Mouse (Mus musculus): ENCODE results near the gene Chgb. TPM values are rescaled to one million over a fixed set of nuclear protein-coding genes. Genes with fewer than 3 reads are reported as not detected.

Gene Chgb
- polyA plus RNA-seq, 1 experiment: 330 TPM

- Histone ChIP-seq H3K27ac (ENCODE audit: insufficient read depth, low read length) (peak overlapping the region; percentile 91), H3K4me1 (ENCODE audit: control insufficient read depth, insufficient read depth, low read length) (peaks cover 40% of the 10 kb centered on the region), H3K27me3 (ENCODE audit: control insufficient read depth, insufficient read depth, low read length) (no peaks in the 10 kb centered on the region), H3K4me3 (replicated peaks; ENCODE audit: insufficient read depth, low read depth, low read length) (no peak overlapping the region)
- TF ChIP-seq CTCF (IDR thresholded peaks at IDR 0.05; ENCODE audit: borderline replicate concordance, insufficient read depth, low read depth, low read length): no peak
- TF ChIP-seq POLR2A (IDR thresholded peaks at IDR 0.05; ENCODE audit: borderline replicate concordance, insufficient read depth, low read length): no peak
- peak; percentile 68 to 84 for DNase-seq
Measured at GRCm38 (mm10) chr2:132750726-132751125, 30.4 kb upstream of the Chgb start.

DNA sequence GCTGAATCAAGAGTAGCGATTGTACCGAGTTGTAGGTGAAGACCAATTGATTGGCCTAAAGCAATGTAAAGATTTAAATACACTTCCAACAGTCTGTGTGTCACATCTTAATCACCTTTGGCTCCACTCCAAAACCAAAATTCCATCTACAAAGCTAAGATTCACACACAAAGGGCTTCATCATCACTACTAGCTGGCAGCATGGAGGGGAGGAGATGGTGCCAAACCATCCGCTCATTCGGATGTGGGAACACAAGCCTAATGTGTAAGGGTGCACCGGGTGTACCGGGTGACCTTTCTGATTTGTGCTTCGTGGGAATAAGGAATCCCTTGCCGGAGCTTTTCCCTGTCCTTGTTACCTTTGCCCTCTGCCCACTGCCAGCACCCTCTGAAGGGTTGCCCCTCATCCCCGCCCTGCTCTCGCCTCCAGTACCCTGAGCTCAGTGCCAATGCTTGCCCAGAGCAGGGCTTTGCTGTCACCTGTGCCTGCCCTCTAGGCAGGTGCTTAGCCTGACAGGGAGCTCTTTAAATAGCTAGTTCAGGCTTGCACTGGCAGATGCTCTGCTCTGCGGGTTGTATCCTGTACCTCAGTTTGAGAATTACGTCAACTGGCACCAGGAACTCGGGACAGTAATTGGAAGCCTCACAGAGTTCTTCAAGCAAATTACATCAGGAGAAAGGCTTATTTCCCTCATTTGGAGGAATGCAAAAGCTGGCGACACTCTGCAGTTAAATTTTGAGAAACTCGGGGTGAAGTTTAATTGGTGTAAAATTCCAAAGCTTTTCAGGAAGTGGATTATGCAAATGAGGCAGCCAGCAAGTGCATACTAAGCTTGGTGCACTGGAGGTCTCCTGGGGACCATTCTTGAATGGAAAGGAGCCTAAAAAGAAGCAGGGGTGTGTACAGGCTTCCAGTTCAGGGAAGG, 29.7 kb upstream of the Chgb start:
- peaks cover 36% of the 10 kb centered on the region for H3K4me1 ChIP-seq (ENCODE audit: control insufficient read depth, insufficient read depth, low read length)
- H3K27ac ChIP-seq (ENCODE audit: insufficient read depth, low read length): peak overlapping the region; percentile 92
- WGBS: 7% methylated on average over 15 of the region's 15 CpGs
- peak; percentile 62; the same call in 1 of the 2 replicates for TF ChIP-seq POLR2A (IDR thresholded peaks at IDR 0.05; ENCODE audit: borderline replicate concordance, insufficient read depth, low read length)
- no peak for TF ChIP-seq CTCF (IDR thresholded peaks at IDR 0.05; ENCODE audit: borderline replicate concordance, insufficient read depth, low read depth, low read length)
- H3K4me3 ChIP-seq (replicated peaks; ENCODE audit: insufficient read depth, low read depth, low read length): peak overlapping the region; percentile 16
- H3K27me3 ChIP-seq (ENCODE audit: control insufficient read depth, insufficient read depth, low read length): no peaks in the 10 kb centered on the region
- peak; percentile 93 to 99 for DNase-seq

GRCm38 (mm10) chr2:132752398-132752797, 28.7 kb upstream of the Chgb start:
- Histone ChIP-seq H3K4me3 (replicated peaks; ENCODE audit: insufficient read depth, low read depth, low read length) (no peak overlapping the region), H3K27ac (ENCODE audit: insufficient read depth, low read length) (peak overlapping the region; percentile 71), H3K27me3 (ENCODE audit: control insufficient read depth, insufficient read depth, low read length) (no peaks in the 10 kb centered on the region), H3K4me1 (ENCODE audit: control insufficient read depth, insufficient read depth, low read length) (peaks cover 36% of the 10 kb centered on the region)
- TF ChIP-seq CTCF (IDR thresholded peaks at IDR 0.05; ENCODE audit: borderline replicate concordance, insufficient read depth, low read depth, low read length): no peak
- TF ChIP-seq POLR2A (IDR thresholded peaks at IDR 0.05; ENCODE audit: borderline replicate concordance, insufficient read depth, low read length): no peak
- DNase-seq: peak in 1 of 2 experiments; percentile 45
- 11% methylated on average over 2 of the region's 2 CpGs for WGBS

DNA sequence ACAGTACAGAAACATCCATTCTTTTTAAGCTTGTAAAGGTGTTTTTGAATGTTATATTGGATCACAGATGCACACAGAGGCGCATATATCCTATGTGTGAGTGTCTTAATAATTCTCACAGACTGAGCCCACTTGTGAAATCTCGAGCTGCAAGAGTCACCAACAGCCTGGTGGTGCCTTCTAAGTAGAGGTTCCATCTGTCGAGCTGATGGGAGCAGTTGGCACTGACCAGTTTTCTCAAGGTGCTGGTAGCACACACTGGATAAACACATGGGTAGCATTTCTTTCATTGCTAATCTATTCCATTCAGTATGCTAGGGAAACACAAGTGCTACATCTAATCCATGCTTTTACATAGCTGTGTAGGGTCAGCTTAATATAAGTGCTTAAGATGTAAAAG, 27.9 kb upstream of the Chgb start:
- peak; percentile 54 to 74 for DNase-seq
- Histone ChIP-seq H3K27ac (ENCODE audit: insufficient read depth, low read length) (peak overlapping the region; percentile 71; the same call in 1 of the 2 replicates), H3K4me3 (replicated peaks; ENCODE audit: insufficient read depth, low read depth, low read length) (no peak overlapping the region), H3K27me3 (ENCODE audit: control insufficient read depth, insufficient read depth, low read length) (no peaks in the 10 kb centered on the region), H3K4me1 (ENCODE audit: control insufficient read depth, insufficient read depth, low read length) (peaks cover 36% of the 10 kb centered on the region)
- WGBS: 16% methylated on average over 3 of the region's 3 CpGs
- TF ChIP-seq CTCF (IDR thresholded peaks at IDR 0.05; ENCODE audit: borderline replicate concordance, insufficient read depth, low read depth, low read length): no peak
- TF ChIP-seq POLR2A (IDR thresholded peaks at IDR 0.05; ENCODE audit: borderline replicate concordance, insufficient read depth, low read length): no peak

DNA sequence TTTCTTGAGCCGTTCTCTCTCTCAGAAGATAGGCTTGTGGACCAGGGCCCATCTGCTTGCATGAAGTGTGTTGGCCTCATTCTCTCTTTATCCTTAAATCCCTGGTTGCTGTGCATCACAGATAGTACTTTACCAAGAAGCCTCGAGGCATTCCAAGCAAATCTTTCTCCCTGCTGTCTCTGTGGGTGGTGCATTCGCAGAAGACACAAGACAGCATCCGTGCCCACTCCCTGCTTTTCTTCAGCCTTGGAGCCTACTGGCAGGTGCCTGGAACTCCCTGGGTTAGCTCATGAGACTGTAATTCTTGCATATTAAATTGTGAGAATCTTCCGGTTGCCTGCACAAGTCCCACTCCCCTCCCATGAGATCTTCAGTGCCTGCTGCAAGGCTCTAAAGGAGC, 23.2 kb upstream of the Chgb start:
- Histone ChIP-seq H3K27me3 (ENCODE audit: control insufficient read depth, insufficient read depth, low read length) (no peaks in the 10 kb centered on the region), H3K27ac (ENCODE audit: insufficient read depth, low read length) (no peak overlapping the region)
- 42% methylated on average over 5 of the region's 5 CpGs for WGBS

DNA sequence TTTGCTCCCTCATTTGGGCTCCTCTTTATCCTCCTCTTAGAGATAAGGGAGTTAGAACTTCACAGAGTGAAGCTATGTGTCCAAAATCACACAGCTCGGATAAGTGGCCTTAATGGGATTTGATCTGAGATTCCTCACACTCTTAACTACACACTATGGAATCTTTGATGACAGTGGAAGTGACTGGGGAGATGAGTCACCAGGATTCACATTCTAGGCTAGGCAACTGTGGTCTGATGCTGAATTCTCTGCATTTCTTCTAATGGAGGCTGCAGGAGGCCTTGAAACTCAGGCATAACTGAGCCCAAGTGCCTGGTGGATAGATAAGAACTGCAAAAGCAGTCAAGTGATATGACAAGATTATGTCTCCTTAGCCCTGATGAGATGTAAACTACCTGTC, 10.3 kb upstream of the Chgb start:
- Histone ChIP-seq H3K27ac (ENCODE audit: insufficient read depth, low read length) (no peak overlapping the region), H3K4me1 (ENCODE audit: control insufficient read depth, insufficient read depth, low read length) (no peaks in the 10 kb centered on the region), H3K27me3 (ENCODE audit: control insufficient read depth, insufficient read depth, low read length) (no peaks in the 10 kb centered on the region), H3K4me3 (replicated peaks; ENCODE audit: insufficient read depth, low read depth, low read length) (no peak overlapping the region)
- DNase-seq: no peak
- WGBS: 90% methylated on average over 1 of the region's 1 CpGs
- no peak for TF ChIP-seq POLR2A (IDR thresholded peaks at IDR 0.05; ENCODE audit: borderline replicate concordance, insufficient read depth, low read length)

More for the DNA sequence above, 23.2 kb upstream of the Chgb start:
- no peak for TF ChIP-seq POLR2A (IDR thresholded peaks at IDR 0.05; ENCODE audit: borderline replicate concordance, insufficient read depth, low read length)
- no peak for TF ChIP-seq CTCF (IDR thresholded peaks at IDR 0.05; ENCODE audit: borderline replicate concordance, insufficient read depth, low read depth, low read length)
- no peak overlapping the region for H3K4me3 ChIP-seq (replicated peaks; ENCODE audit: insufficient read depth, low read depth, low read length)
- peaks cover 9% of the 10 kb centered on the region; the same call in 1 of the 2 replicates for H3K4me1 ChIP-seq (ENCODE audit: control insufficient read depth, insufficient read depth, low read length)
- DNase-seq: no peak

DNA sequence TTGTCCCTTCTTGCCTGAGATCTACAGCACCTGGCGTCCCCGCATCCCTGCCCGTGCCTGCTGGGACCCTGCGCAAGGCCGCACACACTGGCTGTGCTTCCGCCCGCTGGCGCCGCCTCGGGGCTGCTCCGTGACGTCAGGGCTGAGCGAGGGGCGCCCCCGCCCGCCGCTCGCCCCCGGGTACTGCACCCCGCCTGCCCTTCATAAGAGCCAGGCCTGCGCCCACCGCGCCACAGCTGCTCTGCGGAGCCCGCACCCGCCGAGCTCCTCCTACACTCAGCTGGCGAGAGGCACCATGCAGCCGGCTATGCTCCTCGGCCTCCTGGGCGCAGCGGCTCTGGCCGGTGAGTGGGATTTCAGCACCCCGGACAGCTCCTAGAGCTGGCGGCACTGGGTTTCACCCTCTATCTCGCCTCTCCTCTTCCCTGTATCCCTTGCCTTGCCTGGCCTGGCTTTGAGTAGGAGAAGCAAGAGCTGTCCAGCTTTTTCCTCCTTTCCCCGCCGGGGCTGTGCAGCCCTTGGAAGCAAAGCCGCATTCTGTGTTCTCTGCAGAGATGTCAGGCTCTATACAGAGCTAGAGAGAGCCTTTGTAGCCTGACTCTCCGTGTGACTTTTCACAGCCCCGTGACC, 476 bp downstream of the Chgb start:
- Histone ChIP-seq H3K4me3 (replicated peaks; ENCODE audit: insufficient read depth, low read depth, low read length) (peak overlapping the region; percentile 91), H3K27me3 (ENCODE audit: control insufficient read depth, insufficient read depth, low read length) (no peaks in the 10 kb centered on the region), H3K4me1 (ENCODE audit: control insufficient read depth, insufficient read depth, low read length) (peaks cover 17% of the 10 kb centered on the region; the same call in 1 of the 2 replicates), H3K27ac (ENCODE audit: insufficient read depth, low read length) (peak overlapping the region; percentile 99)
- TF ChIP-seq POLR2A (IDR thresholded peaks at IDR 0.05; ENCODE audit: borderline replicate concordance, insufficient read depth, low read length) (peak; percentile 89), CTCF (IDR thresholded peaks at IDR 0.05; ENCODE audit: borderline replicate concordance, insufficient read depth, low read depth, low read length) (no peak)
- peak; percentile 94 to 95 for DNase-seq
- WGBS: under 1% methylated on average over 41 of the region's 41 CpGs

All from cerebellum, adult 2 months (tissue).